Comparison of ENCODE assay signal across 1 mouse cellular context in the genomic region with DNA sequence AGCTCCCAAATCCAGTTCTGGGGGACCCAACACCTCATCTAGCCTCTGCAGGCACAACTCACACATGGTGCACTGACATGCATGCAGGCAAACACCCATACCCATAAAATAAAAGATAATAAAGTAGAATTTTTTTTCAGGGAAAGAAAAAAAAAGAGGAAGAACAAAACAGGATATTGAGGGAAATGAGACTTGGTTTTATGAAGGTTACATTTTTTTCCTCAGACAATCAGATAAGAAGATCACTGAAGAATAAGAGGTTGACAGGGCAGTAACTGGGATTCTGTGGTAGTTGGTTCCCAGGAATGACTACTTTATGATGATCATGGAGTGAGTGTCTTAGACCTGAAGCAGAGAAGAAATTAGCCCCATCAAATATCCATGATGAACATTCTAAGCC.
TF ChIP-seq lines count a peak whose summit lies in the region.

No protein-coding gene starts in this region.

TF ChIP-seq in myocyte, 11 proteins besides CTCF, POLR2A, EP300 and RAD21 (continued from another document):
- TF ChIP-seq USF1 (IDR thresholded peaks at IDR 0.05; ENCODE audit: low read depth) (no peak), MYOD1 (IDR thresholded peaks at IDR 0.05; ENCODE audit: control insufficient read depth in 1 of 3, insufficient read length in 2 of 3, low read depth in 2 of 3) (no peak)
